Mouse (Mus musculus) neural tube, embryonic 14.5 days (tissue): ENCODE results near the gene Ntmt1. TPM values are rescaled to one million over a fixed set of nuclear protein-coding genes. Genes with fewer than 3 reads are reported as not detected.

Source experiments
- ATAC-seq: fragments of 200-750 bp; cut with Nextera tagmentation; 2 replicates; pipeline ENCODE4 v1.8.0; 2017; ENCODE audit warnings: low read depth, mild to moderate bottlenecking, moderate TSS enrichment, moderate library complexity
- H3K27ac ChIP-seq: fragments of 300-500 bp; sonication (generic); 2 replicates; pipeline ENCODE4 v1.5.1; 2014; ENCODE audit warnings: low read depth, mild to moderate bottlenecking, control low read depth, low read length, moderate library complexity, mixed read lengths
- H3K27me3 ChIP-seq: fragments of 300-500 bp; sonication (generic); 2 replicates; pipeline ENCODE4 v1.6.1; 2014; ENCODE audit warnings: low read length; ENCODE audit not compliant: control insufficient read depth, insufficient read depth
- H3K36me3 ChIP-seq: fragments of 300-500 bp; sonication (generic); 2 replicates; pipeline ENCODE4 v1.6.1; 2014; ENCODE audit warnings: low read length, mixed read lengths; ENCODE audit not compliant: control insufficient read depth, insufficient read depth
- H3K4me1 ChIP-seq: fragments of 300-500 bp; sonication (generic); 2 replicates; pipeline ENCODE4 v1.6.1; 2014; ENCODE audit warnings: low read length; ENCODE audit not compliant: control insufficient read depth, insufficient read depth
- H3K4me2 ChIP-seq: fragments of 300-500 bp; sonication (generic); 2 replicates; pipeline ENCODE4 v1.6.1; 2014; ENCODE audit warnings: mild to moderate bottlenecking, low read depth, low read length, control low read depth
- H3K4me3 ChIP-seq: fragments of 300-500 bp; sonication (generic); 2 replicates; pipeline ENCODE4 v1.5.1; 2014; ENCODE audit warnings: low read depth, low read length, control low read depth, mixed read lengths
- H3K9ac ChIP-seq: fragments of 300-500 bp; sonication (generic); replicated peaks from 2 replicates; pipeline ENCODE4 v1.6.1; 2014; ENCODE audit warnings: low read depth, mild to moderate bottlenecking, control low read depth, low read length, mixed read lengths
- H3K9me3 ChIP-seq: fragments of 300-500 bp; sonication (generic); 2 replicates; pipeline ENCODE4 v1.6.1; 2016; ENCODE audit warnings: low read length; ENCODE audit not compliant: control insufficient read depth
- WGBS: fragments of 180-500 bp; shearing (Covaris S2); extraction: QIAGEN DNeasy Blood & Tissue Kit; methylation state at CpG from one replicate; pipeline ENCODE4 v1.1.7; 2014; 5-methylcytosine and 5-hydroxymethylcytosine counted together
- polyA plus RNA-seq: library from polyadenylated mRNA; unstranded; fragments of >200 nt; fragmentation: Nextera tagmentation; extraction: Ambion mirVana; gene quantifications from 2 replicates; pipeline ENCODE4 v1.2.1, GENCODE M21; 2014

Gene Ntmt1
- polyA plus RNA-seq, 1 experiment from 2014 or later, result 112 TPM

GRCm38 (mm10) chr2:30795271-30795888 is 12.2 kb upstream of the Ntmt1 start:
- peak overlapping the region; percentile 77; the same call in 1 of the 2 replicates for H3K27ac ChIP-seq
- no peaks in the 10 kb centered on the region for H3K36me3 ChIP-seq
- ATAC-seq, result no peak; the same call in 1 of the 2 replicates
- 46% methylated on average over 7 of the region's 7 CpGs for WGBS
- no peaks in the 10 kb centered on the region; the same call in 1 of the 2 replicates for H3K27me3 ChIP-seq
- H3K4me1 ChIP-seq, result peaks cover 21% of the 10 kb centered on the region
- no peak overlapping the region for H3K4me3 ChIP-seq
- no peak overlapping the region for H3K9ac ChIP-seq
- peak overlapping the region; percentile 55; the same call in 1 of the 2 replicates for H3K4me2 ChIP-seq
- no peaks in the 10 kb centered on the region for H3K9me3 ChIP-seq

- peak; percentile 4; the same call in 1 of the 2 replicates for ATAC-seq
- 38% methylated on average over 5 of the region's 5 CpGs for WGBS
- 0 out of 2 replicates have a peak overlapping the region, but pooled peaks have one; percentile 8 for H3K9ac ChIP-seq
- peaks cover 24% of the 10 kb centered on the region for H3K4me1 ChIP-seq
- no peaks in the 10 kb centered on the region for H3K36me3 ChIP-seq
- no peak overlapping the region for H3K4me3 ChIP-seq
- peak overlapping the region; percentile 37 for H3K4me2 ChIP-seq
- H3K27me3 ChIP-seq, result no peaks in the 10 kb centered on the region; the same call in 1 of the 2 replicates
- peak overlapping the region; percentile 74 for H3K27ac ChIP-seq
- H3K9me3 ChIP-seq, result no peaks in the 10 kb centered on the region
Measured at GRCm38 (mm10) chr2:30795889-30796275, 11.7 kb upstream of the Ntmt1 start.

GRCm38 (mm10) chr2:30796382-30796781 is 11.2 kb upstream of the Ntmt1 start:
- Histone ChIP-seq H3K36me3 (no peaks in the 10 kb centered on the region), H3K27me3 (no peaks in the 10 kb centered on the region; the same call in 1 of the 2 replicates), H3K9ac (0 out of 2 replicates have a peak overlapping the region, but pooled peaks have one; percentile 8), H3K27ac (peak overlapping the region; percentile 74), H3K9me3 (no peaks in the 10 kb centered on the region), H3K4me3 (no peak overlapping the region), H3K4me1 (peaks cover 29% of the 10 kb centered on the region), H3K4me2 (peak overlapping the region; percentile 37)
- WGBS, result 6% methylated on average over 11 of the region's 11 CpGs
- ATAC-seq, result peak; percentile 81

- Histone ChIP-seq H3K36me3 (no peaks in the 10 kb centered on the region), H3K4me3 (no peak overlapping the region), H3K4me2 (no peak overlapping the region), H3K27ac (no peak overlapping the region), H3K27me3 (peaks cover 4% of the 10 kb centered on the region; the same call in 1 of the 2 replicates), H3K9ac (no peak overlapping the region), H3K9me3 (no peaks in the 10 kb centered on the region), H3K4me1 (peaks cover 33% of the 10 kb centered on the region)
- WGBS, result 78% methylated on average over 3 of the region's 3 CpGs
- no peak for ATAC-seq
Measured at GRCm38 (mm10) chr2:30799456-30799855, 8.2 kb upstream of the Ntmt1 start.

GRCm38 (mm10) chr2:30800671-30801066 is 7.0 kb upstream of the Ntmt1 start:
- ATAC-seq, result no peak
- no peaks in the 10 kb centered on the region for H3K36me3 ChIP-seq
- WGBS, result 41% methylated on average over 7 of the region's 7 CpGs
- H3K4me3 ChIP-seq, result no peak overlapping the region; the same call in 1 of the 2 replicates
- no peaks in the 10 kb centered on the region for H3K9me3 ChIP-seq
- H3K27ac ChIP-seq, result no peak overlapping the region
- H3K4me2 ChIP-seq, result peak overlapping the region; percentile 76
- peaks cover 4% of the 10 kb centered on the region; the same call in 1 of the 2 replicates for H3K27me3 ChIP-seq
- no peak overlapping the region; the same call in 1 of the 2 replicates for H3K9ac ChIP-seq
- H3K4me1 ChIP-seq, result peaks cover 28% of the 10 kb centered on the region

- Histone ChIP-seq H3K9me3 (no peaks in the 10 kb centered on the region), H3K9ac (peak overlapping the region; percentile 58), H3K4me2 (peak overlapping the region; percentile 76), H3K36me3 (no peaks in the 10 kb centered on the region), H3K4me3 (peak overlapping the region; percentile 42), H3K4me1 (peaks cover 22% of the 10 kb centered on the region), H3K27me3 (peaks cover 4% of the 10 kb centered on the region; the same call in 1 of the 2 replicates), H3K27ac (no peak overlapping the region)
- ATAC-seq, result peak; percentile 62
- WGBS, result under 1% methylated on average over 77 of the region's 77 CpGs
Measured at GRCm38 (mm10) chr2:30801067-30801852, 6.4 kb upstream of the Ntmt1 start.

GRCm38 (mm10) chr2:30803604-30804003 is 4.0 kb upstream of the Ntmt1 start, which contains the start of gene 1700001O22Rik:
TSS of gene 1700001O22Rik (minus strand) at chr2:30803661.
- Histone ChIP-seq H3K4me1 (peaks cover 14% of the 10 kb centered on the region), H3K27me3 (peaks cover 4% of the 10 kb centered on the region; the same call in 1 of the 2 replicates), H3K4me2 (no peak within 1 kb of the TSS), H3K9ac (no peak within 1 kb of the TSS), H3K9me3 (no peaks in the 10 kb centered on the region), H3K4me3 (no peak within 1 kb of the TSS), H3K27ac (no peak within 1 kb of the TSS), H3K36me3 (no peaks in the 10 kb centered on the region)
- 91% methylated on average over 3 of the region's 3 CpGs for WGBS
- no peak for ATAC-seq

GRCm38 (mm10) chr2:30805983-30806382 is 1.6 kb upstream of the Ntmt1 start:
- Histone ChIP-seq H3K27me3 (peaks cover 4% of the 10 kb centered on the region; the same call in 1 of the 2 replicates), H3K9ac (no peak overlapping the region), H3K27ac (no peak overlapping the region), H3K4me3 (no peak overlapping the region), H3K4me2 (no peak overlapping the region), H3K36me3 (no peaks in the 10 kb centered on the region), H3K4me1 (peaks cover 24% of the 10 kb centered on the region), H3K9me3 (no peaks in the 10 kb centered on the region)
- no peak for ATAC-seq
- WGBS, result 96% methylated on average over 2 of the region's 2 CpGs
